Mouse (Mus musculus) testis, postnatal 10 days (tissue): ENCODE measurements around the gene Anapc7.
A peak's percentile ranks its signal among the peaks of the same experiment; 100 is the strongest.
"Not testable (repeated sequence)": the region's sequence is repeated elsewhere in the genome, so short reads cannot be mapped to it uniquely, and the experiment has no call there.

Source experiments
- DNase-seq: peaks from one replicate; pipeline ENCODE4 v3.0.0; 2021; ENCODE audit warnings: low spot score

The Anapc7 gene

GRCm38 (mm10) chr5:122405537-122405936 is 16.0 kb upstream of the Anapc7 start:
- no peak for DNase-seq

- no peak for DNase-seq
These were observed 11.5 kb upstream of the Anapc7 start for GRCm38 (mm10) chr5:122409692-122410645.

GRCm38 (mm10) chr5:122411892-122412291 is 9.6 kb upstream of the Anapc7 start:
- DNase-seq, result no peak

GRCm38 (mm10) chr5:122412826-122413225 is 8.7 kb upstream of the Anapc7 start:
- DNase-seq, result no peak

GRCm38 (mm10) chr5:122414351-122414750 is 7.1 kb upstream of the Anapc7 start:
- no peak for DNase-seq

GRCm38 (mm10) chr5:122415465-122415864 is 6.0 kb upstream of the Anapc7 start:
- peak; percentile 55 for DNase-seq

- DNase-seq, result not testable (repeated sequence)
These were observed 817 bp upstream of the Anapc7 start for GRCm38 (mm10) chr5:122420676-122421075.

GRCm38 (mm10) chr5:122422071-122422964 is 825 bp downstream of the Anapc7 start:
- DNase-seq, result peak; percentile 95

GRCm38 (mm10) chr5:122423083-122423482 is 1.6 kb downstream of the Anapc7 start:
- DNase-seq, result no peak

GRCm38 (mm10) chr5:122425550-122425949 is 4.1 kb downstream of the Anapc7 start:
- DNase-seq, result no peak

- DNase-seq, result no peak
These were observed 8.7 kb downstream of the Anapc7 start for GRCm38 (mm10) chr5:122430036-122430775.

GRCm38 (mm10) chr5:122431221-122431620 is 9.7 kb downstream of the Anapc7 start:
- DNase-seq, result no peak

- no peak for DNase-seq
These were observed 13.0 kb downstream of the Anapc7 start for GRCm38 (mm10) chr5:122434541-122434940.

- no peak for DNase-seq
These were observed 18.1 kb downstream of the Anapc7 start for GRCm38 (mm10) chr5:122439400-122440094.

GRCm38 (mm10) chr5:122440095-122440630 is 18.7 kb downstream of the Anapc7 start:
- DNase-seq, result peak; percentile 55

- DNase-seq, result no peak
These were observed 23.0 kb downstream of the Anapc7 start for GRCm38 (mm10) chr5:122444492-122444891.

- no peak for DNase-seq
These were observed 23.6 kb downstream of the Anapc7 start for GRCm38 (mm10) chr5:122445051-122445610.

GRCm38 (mm10) chr5:122447857-122448256 is 26.4 kb downstream of the Anapc7 start:
- DNase-seq, result no peak

GRCm38 (mm10) chr5:122448869-122449268 is 27.4 kb downstream of the Anapc7 start:
- DNase-seq, result no peak

GRCm38 (mm10) chr5:122449946-122450345 is 28.5 kb downstream of the Anapc7 start:
- no peak for DNase-seq

- no peak for DNase-seq
These were observed 29.4 kb downstream of the Anapc7 start for GRCm38 (mm10) chr5:122450913-122451317.
